Mouse (Mus musculus): Measurements from ENCODE around the gene Pogz. TPM values are rescaled to one million over a fixed set of nuclear protein-coding genes. Genes with fewer than 3 reads are reported as not detected.
"Not testable (repeated sequence)": the region's sequence is repeated elsewhere in the genome, so short reads cannot be mapped to it uniquely, and the experiment has no call there.

The Pogz gene
- polyA plus RNA-seq, 1 experiment from 2014 or later = 4.8 TPM

GRCm38 (mm10) chr3:94915903-94916741, 78.8 kb downstream of the Pogz start:
- no peak for TF ChIP-seq CTCF (IDR thresholded peaks at IDR 0.05; ENCODE audit: low read depth)
- no peak overlapping the region for H3K4me3 ChIP-seq (ENCODE audit: low read depth, low read length)
- no peaks in the 10 kb centered on the region for H3K27me3 ChIP-seq (replicated peaks; ENCODE audit: control insufficient read depth, insufficient read depth, low read length)
- H3K4me1 ChIP-seq (replicated peaks; ENCODE audit: control insufficient read depth, insufficient read depth, low read length) = peaks cover 4% of the 10 kb centered on the region; the same call in 1 of the 2 replicates
- no peaks in the 10 kb centered on the region for H3K36me3 ChIP-seq (ENCODE audit: control insufficient read depth, insufficient read depth)
- H3K4me2 ChIP-seq (replicated peaks; ENCODE audit: low read depth) = no peak overlapping the region
- no peak for ATAC-seq
- no peak overlapping the region for H3K27ac ChIP-seq (ENCODE audit: low read depth, low read length)
- no peak overlapping the region for H3K9ac ChIP-seq (ENCODE audit: low read depth, low read length)
- 80% methylated on average over 7 of the region's 7 CpGs for WGBS
- H3K9me3 ChIP-seq (ENCODE audit: control insufficient read depth) = no peaks in the 10 kb centered on the region

- Histone ChIP-seq H3K27me3 (replicated peaks; ENCODE audit: control insufficient read depth, insufficient read depth, low read length) (no peaks in the 10 kb centered on the region), H3K9ac (ENCODE audit: low read depth, low read length) (no peak overlapping the region), H3K27ac (ENCODE audit: low read depth, low read length) (no peak overlapping the region), H3K4me2 (replicated peaks; ENCODE audit: low read depth) (no peak overlapping the region), H3K4me3 (ENCODE audit: low read depth, low read length) (no peak overlapping the region), H3K36me3 (ENCODE audit: control insufficient read depth, insufficient read depth) (no peaks in the 10 kb centered on the region), H3K9me3 (ENCODE audit: control insufficient read depth) (no peaks in the 10 kb centered on the region), H3K4me1 (replicated peaks; ENCODE audit: control insufficient read depth, insufficient read depth, low read length) (peaks cover 4% of the 10 kb centered on the region; the same call in 1 of the 2 replicates)
- no peak for TF ChIP-seq CTCF (IDR thresholded peaks at IDR 0.05; ENCODE audit: low read depth)
- peak; percentile 19; the same call in 1 of the 2 replicates for ATAC-seq
- 51% methylated on average over 14 of the region's 14 CpGs for WGBS
Observed at GRCm38 (mm10) chr3:94917816-94918361, 80.5 kb downstream of the Pogz start.

GRCm38 (mm10) chr3:94918845-94919244, 81.5 kb downstream of the Pogz start:
- no peaks in the 10 kb centered on the region for H3K27me3 ChIP-seq (replicated peaks; ENCODE audit: control insufficient read depth, insufficient read depth, low read length)
- peaks cover 4% of the 10 kb centered on the region; the same call in 1 of the 2 replicates for H3K4me1 ChIP-seq (replicated peaks; ENCODE audit: control insufficient read depth, insufficient read depth, low read length)
- no peaks in the 10 kb centered on the region for H3K9me3 ChIP-seq (ENCODE audit: control insufficient read depth)
- H3K4me2 ChIP-seq (replicated peaks; ENCODE audit: low read depth) = no peak overlapping the region
- TF ChIP-seq CTCF (IDR thresholded peaks at IDR 0.05; ENCODE audit: low read depth) = no peak
- no peak overlapping the region; the same call in 1 of the 2 replicates for H3K27ac ChIP-seq (ENCODE audit: low read depth, low read length)
- WGBS = 43% methylated on average over 4 of the region's 4 CpGs
- H3K9ac ChIP-seq (ENCODE audit: low read depth, low read length) = no peak overlapping the region
- H3K36me3 ChIP-seq (ENCODE audit: control insufficient read depth, insufficient read depth) = no peaks in the 10 kb centered on the region
- peak; percentile 41; the same call in 1 of the 2 replicates for ATAC-seq
- no peak overlapping the region for H3K4me3 ChIP-seq (ENCODE audit: low read depth, low read length)

GRCm38 (mm10) chr3:94921104-94921503, 83.7 kb downstream of the Pogz start:
- no peak for TF ChIP-seq CTCF (IDR thresholded peaks at IDR 0.05; ENCODE audit: low read depth)
- Histone ChIP-seq H3K27ac (ENCODE audit: low read depth, low read length) (no peak overlapping the region), H3K27me3 (replicated peaks; ENCODE audit: control insufficient read depth, insufficient read depth, low read length) (no peaks in the 10 kb centered on the region), H3K4me3 (ENCODE audit: low read depth, low read length) (no peak overlapping the region), H3K4me2 (replicated peaks; ENCODE audit: low read depth) (no peak overlapping the region), H3K9me3 (ENCODE audit: control insufficient read depth) (no peaks in the 10 kb centered on the region), H3K4me1 (replicated peaks; ENCODE audit: control insufficient read depth, insufficient read depth, low read length) (peaks cover 4% of the 10 kb centered on the region; the same call in 1 of the 2 replicates), H3K36me3 (ENCODE audit: control insufficient read depth, insufficient read depth) (no peaks in the 10 kb centered on the region), H3K9ac (ENCODE audit: low read depth, low read length) (no peak overlapping the region)
- no peak for ATAC-seq
- WGBS = 53% methylated on average over 3 of the region's 3 CpGs

GRCm38 (mm10) chr3:94922333-94922732, 85.0 kb downstream of the Pogz start:
- Histone ChIP-seq H3K4me2 (replicated peaks; ENCODE audit: low read depth) (no peak overlapping the region), H3K4me1 (replicated peaks; ENCODE audit: control insufficient read depth, insufficient read depth, low read length) (peaks cover 4% of the 10 kb centered on the region; the same call in 1 of the 2 replicates), H3K9me3 (ENCODE audit: control insufficient read depth) (no peaks in the 10 kb centered on the region), H3K27me3 (replicated peaks; ENCODE audit: control insufficient read depth, insufficient read depth, low read length) (no peaks in the 10 kb centered on the region), H3K36me3 (ENCODE audit: control insufficient read depth, insufficient read depth) (no peaks in the 10 kb centered on the region), H3K4me3 (ENCODE audit: low read depth, low read length) (no peak overlapping the region), H3K9ac (ENCODE audit: low read depth, low read length) (no peak overlapping the region), H3K27ac (ENCODE audit: low read depth, low read length) (no peak overlapping the region)
- no peak for TF ChIP-seq CTCF (IDR thresholded peaks at IDR 0.05; ENCODE audit: low read depth)
- no peak for ATAC-seq
- 37% methylated on average over 3 of the region's 3 CpGs for WGBS

GRCm38 (mm10) chr3:94924688-94925087, 87.3 kb downstream of the Pogz start:
- no peaks in the 10 kb centered on the region for H3K27me3 ChIP-seq (replicated peaks; ENCODE audit: control insufficient read depth, insufficient read depth, low read length)
- no peak overlapping the region for H3K27ac ChIP-seq (ENCODE audit: low read depth, low read length)

GRCm38 (mm10) chr3:94926301-94926736, 89.0 kb downstream of the Pogz start:
- H3K9me3 ChIP-seq (ENCODE audit: control insufficient read depth); H3K4me2 ChIP-seq (replicated peaks; ENCODE audit: low read depth); H3K4me3 ChIP-seq (ENCODE audit: low read depth, low read length); H3K27ac ChIP-seq (ENCODE audit: low read depth, low read length); ATAC-seq; H3K36me3 ChIP-seq (ENCODE audit: control insufficient read depth, insufficient read depth); H3K27me3 ChIP-seq (replicated peaks; ENCODE audit: control insufficient read depth, insufficient read depth, low read length); H3K4me1 ChIP-seq (replicated peaks; ENCODE audit: control insufficient read depth, insufficient read depth, low read length); H3K9ac ChIP-seq (ENCODE audit: low read depth, low read length): not testable (repeated sequence)
- 50% methylated on average over 4 of the region's 4 CpGs for WGBS

More at GRCm38 (mm10) chr3:94924688-94925087, 87.3 kb downstream of the Pogz start:
- no peak for TF ChIP-seq CTCF (IDR thresholded peaks at IDR 0.05; ENCODE audit: low read depth)
- 23% methylated on average over 8 of the region's 8 CpGs for WGBS
- Histone ChIP-seq H3K36me3 (ENCODE audit: control insufficient read depth, insufficient read depth) (no peaks in the 10 kb centered on the region), H3K9me3 (ENCODE audit: control insufficient read depth) (no peaks in the 10 kb centered on the region), H3K4me1 (replicated peaks; ENCODE audit: control insufficient read depth, insufficient read depth, low read length) (no peaks in the 10 kb centered on the region), H3K4me3 (ENCODE audit: low read depth, low read length) (no peak overlapping the region), H3K9ac (ENCODE audit: low read depth, low read length) (no peak overlapping the region), H3K4me2 (replicated peaks; ENCODE audit: low read depth) (no peak overlapping the region)
- no peak for ATAC-seq

GRCm38 (mm10) chr3:94928979-94929378, 91.6 kb downstream of the Pogz start:
- H3K9me3 ChIP-seq (ENCODE audit: control insufficient read depth); H3K27me3 ChIP-seq (replicated peaks; ENCODE audit: control insufficient read depth, insufficient read depth, low read length); H3K36me3 ChIP-seq (ENCODE audit: control insufficient read depth, insufficient read depth); H3K4me3 ChIP-seq (ENCODE audit: low read depth, low read length); H3K9ac ChIP-seq (ENCODE audit: low read depth, low read length); H3K4me1 ChIP-seq (replicated peaks; ENCODE audit: control insufficient read depth, insufficient read depth, low read length); ATAC-seq; H3K4me2 ChIP-seq (replicated peaks; ENCODE audit: low read depth); H3K27ac ChIP-seq (ENCODE audit: low read depth, low read length): not testable (repeated sequence)
- WGBS = 81% methylated on average over 4 of the region's 4 CpGs

Data from intestine, postnatal 0 days (tissue).